Mouse (Mus musculus) retina, postnatal 7 days (tissue): Measurements from ENCODE around the gene 9930111J21Rik2.
"Not testable (repeated sequence)": the region's sequence is repeated elsewhere in the genome, so short reads cannot be mapped to it uniquely, and the experiment has no call there.

Experiments
- DNase-seq: peaks from one replicate; pipeline ENCODE4 v3.0.0-alpha.2; 2012; ENCODE audit warnings: low read depth, low spot score

Gene 9930111J21Rik2

DNA sequence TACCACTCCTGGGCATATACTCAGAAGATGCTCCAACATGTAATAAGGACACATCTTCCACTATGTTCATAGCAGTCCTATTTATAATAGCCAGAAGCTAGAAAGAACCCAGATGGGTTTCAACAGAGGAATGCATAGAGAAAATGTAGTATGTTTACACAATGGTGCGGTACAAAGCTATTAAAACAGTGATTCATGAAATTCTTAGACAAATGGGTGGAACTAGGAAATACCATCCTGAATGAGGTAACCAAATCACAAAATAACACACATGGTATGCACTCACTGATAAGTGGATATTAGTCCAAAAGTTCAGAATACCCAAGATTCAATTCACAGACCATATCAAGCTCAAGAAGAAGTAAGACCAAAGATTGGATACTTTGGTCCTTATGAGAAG is 76.4 kb downstream of the 9930111J21Rik2 start:
- not testable (repeated sequence) for DNase-seq
